In the genomic region with DNA sequence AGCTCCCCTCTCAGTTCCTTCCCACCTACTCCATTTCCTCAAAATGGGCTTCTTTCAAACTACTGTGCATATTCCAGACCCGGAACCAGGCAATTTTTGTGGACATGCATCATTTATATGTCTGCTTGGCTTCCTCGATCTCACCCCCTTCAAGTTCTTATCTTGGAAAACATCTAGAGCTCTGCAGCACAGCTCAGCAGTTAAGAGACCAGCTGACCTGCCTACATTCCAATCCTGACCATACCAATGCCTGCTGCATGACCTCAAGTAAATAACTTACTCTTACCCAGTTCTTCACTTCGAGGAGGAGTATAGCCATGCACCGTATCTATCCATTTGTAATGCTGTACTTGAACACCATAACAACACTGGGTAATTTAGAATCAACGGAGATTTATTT, we compare ENCODE assay signal across 17 mouse cellular contexts. TPM values are rescaled to one million over a fixed set of nuclear protein-coding genes. Genes with fewer than 3 reads are reported as not detected.
A peak's percentile ranks its signal among the peaks of the same experiment; 100 is the strongest.
DNase-seq lines count a peak whose midpoint lies in the region; ATAC-seq and TF ChIP-seq lines count a peak whose summit lies in the region.
"Had no signal": no experiment of that assay in that cellular context is flagged by ENCODE, and none has a peak within 500 bp of the region (broad histone marks: within the 10 kb centered on the region; RNA-seq: fewer than 3 reads in every experiment).

No protein-coding gene starts in this region.

- H3K4me1 ChIP-seq in kidney, adult 2 months (ENCODE audit: control insufficient read depth, insufficient read depth, low read length) = peaks cover 8% of the 10 kb centered on the region; the same call in 1 of the 2 replicates
- peaks cover 8% of the 10 kb centered on the region; the same call in 1 of the 2 replicates for H3K4me1 ChIP-seq in kidney, embryonic 16.5 days (ENCODE audit: insufficient read depth, low read length)
- H3K4me1 ChIP-seq: embryonic facial prominence, embryonic 10.5 days; heart, embryonic 13.5 days had no signal

- no peak for TF ChIP-seq POLR2A in kidney, adult 2 months (IDR thresholded peaks at IDR 0.05; ENCODE audit: low read depth, low read length)

- H3K27ac ChIP-seq in kidney, adult 2 months (ENCODE audit: insufficient read depth, low read depth, low read length) = 0 out of 2 replicates have a peak overlapping the region, but pooled peaks have one; percentile 8
- H3K27ac ChIP-seq in kidney, embryonic 16.5 days (ENCODE audit: low read length) = 0 out of 2 replicates have a peak overlapping the region, but pooled peaks have one; percentile 31
- H3K27ac ChIP-seq: embryonic facial prominence, embryonic 10.5 days; forebrain, embryonic 13.5 days; heart, embryonic 13.5 days had no signal

- 52% methylated on average over 5 of the region's 5 CpGs for WGBS in kidney, adult 2 months
- 65% methylated on average over 5 of the region's 5 CpGs for WGBS in kidney, embryonic 16.5 days

- DNase-seq in kidney, adult 2 months = peak; percentile 27
- no peak for DNase-seq in kidney, postnatal 10 days
- DNase-seq in kidney, postnatal 4 days = no peak
- DNase-seq in 3T3-L1 (ENCODE audit: low read depth, low spot score) = peak; percentile 4
- DNase-seq in yolk sac, embryonic 10.5 days (ENCODE audit: low spot score) = peak; percentile 30
- DNase-seq: adrenal gland, adult 2 months; adrenal gland, postnatal 25 days; cerebellum, adult 18-20 months; cerebellum, adult 9-11 months; cerebellum, postnatal 36 days; forebrain, postnatal 0 days; gastrocnemius, postnatal 14 days; heart, postnatal 36 days had no signal

- H3K4me3 ChIP-seq in kidney, adult 2 months (ENCODE audit: insufficient read depth, low read depth, low read length) = no peak overlapping the region
- H3K4me3 ChIP-seq in kidney, embryonic 16.5 days (ENCODE audit: low read length) = no peak overlapping the region
- H3K4me3 ChIP-seq: embryonic facial prominence, embryonic 10.5 days; forebrain, embryonic 13.5 days; heart, embryonic 13.5 days had no signal

- H3K4me2 ChIP-seq in kidney, embryonic 16.5 days (replicated peaks; ENCODE audit: low read depth, low read length) = no peak overlapping the region
- H3K4me2 ChIP-seq: forebrain, embryonic 13.5 days; heart, embryonic 13.5 days had no signal

- H3K36me3 ChIP-seq in kidney, adult 2 months (ENCODE audit: control insufficient read depth, insufficient read depth, low read length) = no peaks in the 10 kb centered on the region
- no peaks in the 10 kb centered on the region for H3K36me3 ChIP-seq in kidney, embryonic 16.5 days (ENCODE audit: insufficient read depth, low read length)
- H3K36me3 ChIP-seq: embryonic facial prominence, embryonic 10.5 days; heart, embryonic 13.5 days had no signal

- H3K27me3 ChIP-seq in kidney, adult 2 months (replicated peaks; ENCODE audit: control insufficient read depth, insufficient read depth, low read length) = no peaks in the 10 kb centered on the region
- H3K27me3 ChIP-seq in kidney, embryonic 16.5 days (ENCODE audit: insufficient read depth, low read length) = no peaks in the 10 kb centered on the region
- H3K27me3 ChIP-seq: forebrain, embryonic 13.5 days had no signal

- peak; percentile 74; the same call in 1 of the 2 replicates for ATAC-seq in kidney, embryonic 16.5 days (ENCODE audit: low FRiP score, low TSS enrichment)
- ATAC-seq: forebrain, embryonic 13.5 days; forebrain, postnatal 0 days had no signal

- no peak for TF ChIP-seq CTCF in kidney, adult 2 months (conservative IDR thresholded peaks at IDR 0.05; ENCODE audit: insufficient read depth, insufficient read length, low read depth, low read length)

- no peaks in the 10 kb centered on the region for H3K9me3 ChIP-seq in kidney, embryonic 16.5 days (ENCODE audit: low read length)
- H3K9me3 ChIP-seq: embryonic facial prominence, embryonic 10.5 days; forebrain, embryonic 13.5 days; heart, embryonic 13.5 days had no signal

- H3K9ac ChIP-seq in kidney, embryonic 16.5 days (replicated peaks; ENCODE audit: low read length) = no peak overlapping the region
- H3K9ac ChIP-seq: forebrain, embryonic 13.5 days; forebrain, postnatal 0 days; heart, embryonic 13.5 days had no signal

RNA-seq across cellular contexts. Expression of gene Pde8b, which starts 58.2 kb away (rescaled TPM):
- polyA plus RNA-seq in kidney, adult 2 months (2012; rRNA removed) = 10.1 TPM in 2 replicates
- 12.4 and 14.4 TPM in 2 replicates for polyA plus RNA-seq in kidney, embryonic 16.5 days (2015; fragmentation: Nextera tagmentation; extraction: Ambion mirVana)

Comparison
In these comparisons a context has a peak if more than half of its experiments do, and no peak if none do; other contexts are left out.
1. DNase-seq: peak in kidney, adult 2 months (single experiment), 3T3-L1 (single experiment) and yolk sac, embryonic 10.5 days (single experiment); none in kidney, postnatal 10 days (single experiment) and kidney, postnatal 4 days (0 of 2).